Mouse (Mus musculus) CD8-positive naive resting alpha-beta T cell, adult 2 months (primary cell): ENCODE results near the gene Foxo3.

Source experiments
- DNase-seq, 2 experiments: peaks; one replicate each; pipeline ENCODE4 v3.0.0; 2022; ENCODE audit warnings: low read depth in 2 of 2, low spot score in 2 of 2

Foxo3 gene

DNA sequence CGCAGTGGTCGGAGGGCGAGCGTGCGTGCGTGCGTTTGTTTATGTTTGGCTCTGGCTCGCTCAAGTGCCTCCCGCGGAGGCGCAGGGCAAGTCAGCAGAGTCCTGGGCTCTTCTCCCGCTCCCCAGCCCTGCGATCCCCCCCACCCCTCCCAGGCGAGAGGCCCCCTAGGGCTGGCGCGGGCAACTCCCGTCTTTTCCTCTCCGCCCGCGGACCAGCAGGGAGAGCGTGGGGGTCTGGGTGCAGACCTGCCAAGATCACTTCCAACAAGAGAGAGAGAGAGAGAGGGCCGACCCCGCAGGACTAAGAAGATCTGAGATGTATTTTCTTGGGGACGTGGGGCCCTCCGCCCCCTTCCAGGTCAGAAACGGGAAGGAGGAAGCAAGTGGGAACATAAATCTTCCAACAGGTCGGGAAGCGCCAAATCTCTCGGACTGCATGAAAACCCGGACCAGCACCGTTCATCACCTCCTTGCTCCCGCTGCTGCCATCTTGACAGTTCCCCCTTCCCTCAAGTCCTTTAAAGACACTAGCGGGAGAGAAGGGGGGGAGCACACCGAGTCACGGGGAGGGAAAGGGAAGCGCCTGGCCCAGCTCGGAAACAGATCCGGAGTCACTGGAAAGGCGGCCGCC, 569 bp downstream of the Foxo3 start:
- DNase-seq: no peak

DNA sequence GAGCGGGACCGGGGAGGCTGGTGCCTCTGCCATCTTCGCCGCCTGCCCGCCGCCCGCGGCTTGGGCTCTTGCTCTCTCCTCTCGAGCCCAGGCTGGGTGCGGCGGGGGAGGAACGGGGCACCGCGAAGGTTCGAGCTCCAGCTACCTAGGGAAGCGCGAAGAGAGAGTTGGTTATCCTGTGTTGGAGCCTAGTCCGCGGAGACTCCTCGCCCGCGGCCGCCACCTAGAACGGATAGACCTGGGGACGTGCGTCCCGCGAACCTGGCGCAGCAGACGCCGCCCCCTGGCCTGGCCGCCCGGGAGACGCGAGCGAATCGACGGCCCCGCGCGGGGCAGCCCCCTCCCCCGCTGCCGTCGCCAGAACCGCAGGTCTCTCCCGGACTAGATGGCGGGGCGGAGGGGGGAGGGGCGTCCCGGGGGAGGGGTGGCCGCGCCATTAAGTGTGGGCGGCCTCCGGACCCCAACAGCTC, 1.1 kb downstream of the Foxo3 start:
- peak; percentile 34 to 37 for DNase-seq

DNA sequence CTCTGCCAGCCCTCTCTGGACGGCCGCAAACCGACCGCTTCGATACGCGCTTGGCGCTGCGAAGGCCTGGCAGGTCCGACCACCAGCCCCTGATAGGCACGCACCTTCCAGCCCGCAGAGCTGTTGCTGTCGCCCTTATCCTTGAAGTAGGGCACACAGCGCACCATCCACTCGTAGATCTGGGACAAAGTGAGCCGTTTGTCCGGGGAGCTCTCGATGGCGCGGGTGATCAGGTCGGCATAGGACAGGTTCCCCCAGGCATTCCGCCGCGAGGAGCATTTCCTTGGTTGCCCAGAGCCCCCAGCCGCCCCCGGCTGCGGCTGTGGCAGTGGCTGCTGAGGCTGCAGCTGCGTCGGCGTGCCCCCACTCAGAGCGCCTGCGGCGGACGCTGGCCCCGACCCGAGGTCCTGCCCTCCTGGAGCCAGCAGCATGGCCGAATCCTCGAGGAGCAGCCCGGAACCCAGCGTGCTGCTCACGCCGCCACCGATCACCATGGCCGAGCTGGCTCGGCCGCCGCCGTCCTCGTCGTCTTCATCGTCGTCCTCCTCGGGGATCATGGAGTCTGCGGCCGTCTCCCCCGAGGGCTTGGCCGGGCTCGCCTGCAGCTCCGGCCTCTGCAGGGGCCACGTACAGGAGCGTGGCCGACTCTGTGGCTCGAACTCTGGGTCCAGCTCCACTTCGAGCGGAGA, 1.7 kb downstream of the Foxo3 start:
- DNase-seq: peak in 1 of 2 experiments; percentile 11

DNA sequence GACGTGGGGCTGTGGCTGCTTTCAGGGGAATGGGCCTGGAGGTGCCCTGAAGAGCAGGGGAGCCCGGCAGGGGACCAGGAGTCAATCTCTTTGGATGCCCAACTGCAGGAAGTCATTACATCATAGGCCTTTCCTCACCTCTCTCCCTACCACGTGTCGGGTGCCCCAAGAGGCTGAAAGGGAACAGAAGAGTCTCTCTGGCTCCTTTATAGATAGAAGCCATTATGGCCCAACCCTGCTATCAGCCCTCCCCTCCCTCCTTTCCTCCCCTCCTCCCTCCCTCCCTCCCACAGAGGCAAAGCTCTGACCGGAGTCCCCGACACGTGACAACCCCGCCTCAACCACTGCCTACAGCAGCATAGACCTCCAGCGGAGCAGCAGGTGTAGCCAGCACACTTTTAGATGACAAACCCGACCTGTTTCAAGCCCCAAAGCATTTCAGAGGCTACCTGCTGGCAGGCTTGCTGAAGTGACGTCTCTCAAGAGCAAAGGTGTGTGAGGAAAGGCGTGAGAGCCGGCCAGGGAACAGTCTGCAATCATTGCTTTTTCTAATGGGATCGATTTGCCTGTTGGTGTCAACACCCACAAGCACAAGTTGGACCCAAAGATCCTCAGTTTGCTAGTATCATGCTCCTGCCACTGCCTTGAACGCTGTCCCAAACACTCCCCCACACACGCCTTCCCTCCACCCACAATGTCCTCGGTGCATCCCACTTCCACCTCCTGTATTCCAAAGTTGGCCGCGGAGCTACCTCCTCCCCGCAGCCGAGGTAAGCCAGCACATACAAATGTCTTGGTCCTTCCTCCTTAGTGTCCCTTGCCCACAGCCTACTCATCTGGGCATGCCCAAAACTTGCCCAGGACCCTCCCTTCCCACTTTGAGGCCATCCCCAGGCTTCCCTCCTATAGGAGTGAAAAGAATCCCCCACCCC, 2.5 kb downstream of the Foxo3 start:
- DNase-seq: peak; percentile 31 to 38

DNA sequence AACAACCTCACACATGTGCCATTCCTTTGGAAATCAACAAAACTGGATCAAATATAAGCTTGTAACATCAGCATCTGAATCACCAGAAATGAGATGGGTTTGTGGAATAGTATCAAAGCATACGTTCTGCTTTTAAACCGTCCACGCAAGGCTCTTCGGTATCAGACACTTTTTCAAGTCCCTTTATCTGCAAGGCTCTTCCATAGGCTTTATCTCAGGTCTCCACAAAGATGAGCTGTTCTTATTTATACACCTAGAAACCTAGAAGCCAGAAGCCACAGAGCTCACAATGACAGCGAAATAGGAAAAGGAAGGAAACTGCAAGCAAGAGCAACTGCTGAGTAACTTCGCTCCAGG, 3.2 kb downstream of the Foxo3 start:
- no peak for DNase-seq

DNA sequence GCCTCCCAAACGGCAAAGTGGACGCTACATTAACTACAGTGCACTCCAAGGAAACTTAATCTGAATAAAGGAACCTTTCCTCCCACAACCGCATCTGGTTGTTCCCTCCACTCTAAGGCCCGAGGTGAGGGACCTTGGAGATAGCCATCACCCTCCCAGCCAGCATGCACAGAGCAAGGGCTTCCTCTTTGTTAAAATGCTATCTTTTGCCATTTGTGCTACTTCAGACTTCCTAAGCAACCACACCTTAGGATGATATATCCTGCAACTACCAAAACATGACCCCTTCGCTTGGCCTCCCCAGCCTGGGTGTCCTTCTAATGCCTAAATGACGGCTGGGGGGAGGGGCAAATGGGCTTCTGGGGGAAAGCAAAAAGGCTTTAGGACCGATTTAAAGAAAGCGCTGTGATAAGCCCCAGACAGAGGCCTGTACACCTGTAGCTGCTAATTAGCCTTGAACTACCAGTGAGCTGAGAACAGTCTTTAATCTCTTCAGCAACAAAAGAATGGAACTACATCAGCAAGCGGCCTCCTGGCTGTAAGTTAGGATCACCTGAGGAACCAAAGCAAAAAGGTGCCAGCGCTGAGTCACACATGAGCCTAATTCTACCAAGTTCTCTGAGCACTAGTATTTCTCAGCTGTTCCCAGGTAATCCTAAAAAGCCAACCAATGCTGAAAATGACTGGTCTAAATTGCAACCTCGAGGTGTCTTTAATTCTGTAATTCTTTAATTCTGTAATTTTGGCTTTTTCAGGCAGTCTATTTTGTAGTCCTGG, 4.9 kb downstream of the Foxo3 start:
- DNase-seq: no peak

DNA sequence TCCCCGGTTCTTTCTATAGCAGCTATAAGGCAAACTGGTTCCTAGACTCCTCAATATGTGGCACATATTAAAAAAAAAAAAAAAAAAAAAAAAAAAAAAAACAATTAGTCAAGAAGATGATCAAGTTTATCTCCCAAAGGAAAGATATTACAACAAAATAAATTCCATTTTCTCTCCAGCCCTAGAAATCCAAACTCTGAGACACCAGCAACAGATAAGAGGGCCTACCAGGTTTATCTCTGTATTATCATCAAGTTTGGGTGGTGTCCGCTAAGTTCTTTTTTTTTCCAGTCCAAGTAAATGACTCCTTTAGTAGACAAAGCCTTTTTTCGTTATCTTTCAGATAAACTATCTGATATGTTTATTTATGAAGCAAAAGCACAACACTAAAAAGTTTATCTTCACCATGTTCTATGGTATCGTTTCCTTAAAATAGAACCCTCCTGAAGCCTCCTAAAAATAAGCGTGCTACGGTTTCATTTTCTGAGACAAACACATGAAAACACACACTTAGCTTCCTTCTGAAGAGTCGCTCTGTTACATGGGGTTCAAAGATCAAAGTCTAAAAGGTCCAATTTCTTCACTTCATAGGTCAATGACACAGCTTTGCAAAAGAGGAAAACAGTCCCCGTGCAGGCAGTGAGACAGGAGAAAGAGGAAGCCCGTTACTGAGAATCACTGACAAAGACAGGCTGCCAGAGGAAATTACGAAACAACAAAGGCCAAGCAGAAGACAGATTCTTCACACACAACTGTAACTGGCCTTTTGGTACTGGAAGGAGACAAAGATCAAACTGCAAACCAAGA, 6.1 kb downstream of the Foxo3 start:
- DNase-seq: peak; percentile 9 to 27

DNA sequence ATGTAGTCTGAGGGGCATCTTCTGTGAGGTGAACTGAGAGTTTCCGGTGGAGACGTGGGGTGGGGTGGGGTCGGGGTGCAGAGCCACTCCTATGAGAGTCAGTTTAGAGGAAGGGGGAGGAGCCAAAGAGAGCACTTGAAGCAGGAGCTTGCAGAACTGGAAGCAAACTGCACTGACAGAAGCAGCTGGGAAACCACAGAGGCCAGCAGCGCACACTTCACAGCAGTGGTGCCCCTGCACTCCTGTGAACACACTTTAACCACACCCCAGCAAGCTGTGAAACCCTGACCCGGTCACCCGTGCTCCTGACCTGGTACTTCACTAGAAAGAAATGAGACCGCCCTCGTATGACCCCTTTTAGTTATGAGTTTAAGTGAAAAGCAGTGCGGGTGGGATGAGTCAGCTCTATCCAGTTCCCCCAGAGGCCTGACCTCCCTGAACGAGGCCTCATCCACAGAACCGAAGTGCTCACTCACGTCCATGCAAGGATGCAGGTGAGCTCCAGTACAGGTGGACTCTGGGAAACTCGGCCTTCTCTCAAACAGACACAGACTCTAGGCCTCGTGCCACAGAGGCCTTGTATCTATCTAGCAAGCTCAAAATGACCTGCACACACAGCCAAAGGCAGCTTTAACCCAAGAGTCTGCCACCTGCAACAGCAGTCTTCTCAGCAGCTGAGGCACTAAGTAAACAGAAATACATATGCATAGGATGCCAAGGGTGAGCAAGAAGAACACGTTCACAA, 7.1 kb downstream of the Foxo3 start:
- DNase-seq: peak; percentile 46 to 56

DNA sequence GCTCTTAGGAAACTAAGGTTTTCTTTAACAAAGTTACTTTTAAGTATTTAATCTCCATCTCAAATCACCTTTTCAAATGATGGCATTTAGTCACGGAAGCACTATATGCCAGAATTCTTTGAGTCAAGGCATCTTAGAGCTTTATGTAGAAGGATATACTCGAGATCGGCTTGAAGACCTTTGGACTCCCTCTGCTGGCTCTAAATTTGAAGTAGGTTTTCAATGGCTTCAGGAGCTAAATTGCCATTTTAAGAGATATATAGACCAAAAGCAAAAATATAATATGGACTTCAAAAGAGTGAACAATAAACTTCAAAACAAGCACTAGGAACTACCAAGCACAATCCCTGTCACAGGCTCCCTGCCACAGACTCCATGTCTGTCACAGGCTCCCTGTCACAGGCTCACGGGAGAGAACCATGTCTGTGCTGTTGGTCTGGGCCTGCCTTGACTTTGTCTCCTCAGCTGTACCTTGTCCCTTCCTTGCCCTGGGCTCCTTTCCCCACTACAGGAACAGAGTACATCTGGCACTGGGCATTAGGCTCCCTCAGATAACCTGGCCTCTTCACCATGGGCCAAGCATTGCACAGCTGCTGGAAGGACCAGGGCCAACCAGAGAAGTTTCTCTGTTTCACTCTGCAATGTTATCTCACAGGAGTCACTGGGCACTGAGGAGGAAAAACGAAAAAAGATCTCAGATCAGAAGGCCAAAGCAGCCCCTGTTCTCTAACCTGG, 8.6 kb downstream of the Foxo3 start:
- no peak for DNase-seq

DNA sequence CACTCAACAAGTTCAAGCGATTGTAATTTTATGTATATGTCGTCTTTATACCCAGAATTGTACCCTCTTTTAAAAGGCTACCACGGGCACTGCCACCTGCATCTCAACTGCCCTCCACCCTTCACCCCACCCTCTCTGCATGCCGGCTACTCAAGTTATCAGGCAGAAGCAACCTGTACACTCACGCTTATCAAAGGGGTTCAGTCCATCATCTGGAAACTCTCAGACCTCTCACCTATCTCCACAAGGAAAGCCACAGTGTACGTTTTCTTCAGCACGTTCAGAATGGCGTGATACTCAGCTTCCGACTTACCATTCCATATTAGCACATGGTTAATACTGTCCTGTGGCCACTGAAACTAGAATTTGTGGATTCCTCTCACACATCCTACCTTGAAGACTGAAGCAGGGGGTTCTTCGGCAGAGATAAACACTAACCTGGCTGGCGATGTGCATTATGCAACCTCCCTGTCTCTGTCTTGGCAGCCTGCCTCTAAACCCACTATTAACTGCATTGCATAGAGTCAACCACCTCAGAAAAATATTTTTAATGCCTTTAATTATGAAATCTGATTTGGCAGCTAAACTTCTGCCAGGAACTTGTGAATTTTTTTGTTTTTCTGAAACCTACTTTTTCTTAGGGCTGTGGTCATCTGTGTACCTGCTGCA, 11.4 kb downstream of the Foxo3 start:
- DNase-seq: no peak

DNA sequence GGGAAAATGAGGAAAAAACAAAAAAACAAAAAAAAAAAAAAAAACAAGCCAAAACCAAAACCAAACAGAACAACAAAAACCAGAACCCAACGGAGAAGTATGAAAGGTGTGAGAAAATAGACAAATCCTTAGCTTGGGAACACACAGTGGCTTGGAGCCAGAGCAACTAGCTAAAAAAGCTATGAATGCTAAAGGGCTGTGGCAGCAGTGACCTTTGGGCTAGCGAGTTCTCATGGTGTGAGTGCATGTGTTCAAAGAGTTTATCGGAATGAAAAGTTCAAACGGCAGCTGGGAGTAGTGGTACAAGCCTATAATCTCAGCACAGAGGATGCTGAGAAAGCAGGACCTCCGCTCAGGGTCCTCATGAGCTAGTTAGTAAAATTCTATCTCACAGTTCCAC, 12.4 kb downstream of the Foxo3 start:
- DNase-seq: no peak

DNA sequence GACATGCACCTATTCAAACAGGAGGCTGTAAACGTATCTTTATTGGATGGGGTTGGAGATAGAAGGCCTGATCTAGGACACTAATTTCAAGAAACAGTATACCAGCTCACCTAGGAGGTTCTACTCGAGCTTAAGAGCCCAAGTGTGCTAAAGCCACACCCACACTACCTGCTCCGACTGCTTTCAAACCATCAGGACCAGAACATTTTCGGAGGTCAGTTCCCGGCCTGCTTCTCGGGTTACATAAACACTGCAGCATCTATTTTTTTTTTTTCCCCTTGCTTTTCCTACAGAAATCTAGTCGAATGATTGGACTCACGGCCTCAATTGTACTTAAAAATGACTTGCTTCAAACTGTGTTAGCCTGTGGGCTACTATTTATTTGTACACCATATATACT, 12.9 kb downstream of the Foxo3 start:
- no peak for DNase-seq

DNA sequence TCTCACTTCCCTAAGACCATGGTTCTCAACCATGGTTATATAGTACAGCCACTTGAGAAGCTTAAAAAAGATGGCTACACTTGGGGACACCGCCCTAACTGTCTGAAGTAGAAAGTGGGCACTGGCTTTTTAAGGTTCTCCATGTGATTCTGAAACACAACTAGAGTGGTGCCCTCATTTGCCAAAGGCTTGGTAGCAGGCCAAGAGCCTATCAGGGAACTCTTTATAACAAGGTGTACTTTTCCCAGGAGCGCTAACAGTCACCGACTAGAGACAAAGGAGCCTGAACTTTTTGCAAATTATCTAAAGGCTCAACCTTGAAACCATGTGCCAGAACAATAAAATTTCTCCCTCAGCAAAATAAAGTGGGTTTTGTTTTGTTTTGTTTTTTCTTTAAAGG, 14.5 kb downstream of the Foxo3 start:
- DNase-seq: no peak

DNA sequence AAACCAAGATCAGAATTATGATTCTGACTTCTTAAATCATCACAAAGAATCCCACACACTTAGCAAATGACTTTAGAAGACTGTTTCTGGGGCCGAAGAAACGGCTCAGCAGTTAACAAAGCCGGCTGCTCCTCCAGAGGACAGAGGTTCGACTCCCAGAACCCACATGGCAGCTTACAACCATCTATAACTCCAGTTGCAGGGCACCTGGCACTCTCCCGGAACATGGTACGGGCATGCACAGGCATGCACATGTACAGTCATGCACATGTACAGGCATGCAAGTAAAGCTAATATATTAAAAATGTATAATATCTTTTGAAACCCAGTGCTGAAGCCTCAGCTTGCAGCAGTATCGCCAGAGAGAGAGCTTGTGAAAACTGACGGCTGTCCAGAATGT, 15.5 kb downstream of the Foxo3 start:
- DNase-seq: no peak

DNA sequence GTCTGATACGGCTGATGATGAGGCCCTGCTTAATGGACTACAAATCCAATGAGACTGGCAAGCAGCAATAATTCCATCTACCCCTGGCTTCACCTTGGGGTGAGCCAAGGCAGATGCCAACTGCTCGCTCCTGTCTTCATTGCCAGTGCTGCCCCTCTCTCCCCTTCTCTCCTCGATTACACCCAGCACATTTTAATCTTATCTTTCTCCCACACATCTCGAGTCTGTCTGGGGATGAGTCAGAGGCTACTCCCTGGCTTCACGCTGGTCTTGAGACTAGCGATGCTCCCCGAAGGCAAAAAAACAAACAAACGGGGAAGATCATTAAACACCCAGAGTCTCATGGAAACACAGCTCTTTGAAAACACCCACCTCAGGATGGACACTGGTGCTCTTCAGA, 16.0 kb downstream of the Foxo3 start:
- DNase-seq: no peak

DNA sequence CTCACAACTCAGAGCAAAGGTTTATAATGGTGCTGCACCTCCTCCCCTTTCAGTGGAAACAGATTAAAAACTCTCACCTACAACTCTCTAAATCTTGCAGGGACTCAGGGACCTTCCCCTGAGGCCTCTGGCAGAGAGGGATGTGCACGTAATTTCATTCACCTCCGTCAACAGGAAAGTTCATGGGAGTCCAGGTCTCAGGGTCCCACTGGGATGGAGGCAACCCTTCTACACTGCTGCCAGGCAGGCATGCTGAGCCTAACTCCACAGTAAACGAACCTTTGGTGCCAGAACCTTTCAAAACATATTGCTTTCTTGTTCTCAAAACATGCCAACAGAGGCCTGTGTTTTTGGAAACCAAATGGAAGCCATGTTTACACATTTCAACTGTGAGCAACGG, 17.0 kb downstream of the Foxo3 start:
- no peak for DNase-seq

DNA sequence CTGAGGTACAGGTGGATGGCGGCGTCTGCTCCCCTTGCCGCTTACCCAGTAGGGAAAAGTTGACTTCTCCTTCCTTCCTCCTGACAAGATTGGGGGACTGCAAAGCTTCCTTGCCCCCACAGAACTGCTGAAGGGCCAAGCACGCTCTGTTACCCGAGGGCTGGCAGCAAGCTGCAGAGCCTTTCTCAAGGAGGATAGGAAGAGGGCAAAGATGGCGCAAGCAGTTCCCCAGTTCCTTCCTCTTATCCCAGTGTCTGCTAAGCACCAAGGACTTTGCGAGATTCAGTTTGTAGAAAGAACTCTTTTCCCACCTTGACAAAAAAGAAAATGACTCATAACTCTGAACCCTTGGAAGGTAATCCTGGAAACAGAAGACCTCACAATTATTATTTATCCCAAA, 18.6 kb downstream of the Foxo3 start:
- no peak for DNase-seq

DNA sequence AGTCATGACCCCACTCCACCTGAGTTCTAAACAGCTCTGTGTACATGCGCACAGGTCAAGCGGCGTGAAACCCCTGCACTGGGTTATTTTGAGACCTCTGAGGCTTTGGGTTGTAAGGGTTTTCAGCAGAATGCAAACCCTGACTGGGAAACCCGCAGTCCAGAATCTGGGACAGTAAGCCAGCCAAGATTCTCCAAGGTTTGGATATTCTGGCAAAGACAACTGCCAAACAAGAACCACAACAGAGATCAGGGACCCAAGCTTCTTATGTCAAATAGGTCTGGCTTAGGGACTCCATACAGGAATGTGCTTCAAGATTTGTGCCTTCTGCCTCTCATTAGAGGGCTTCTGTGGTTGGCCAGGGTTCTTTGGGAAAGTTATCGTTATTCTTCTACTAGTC, 21.8 kb downstream of the Foxo3 start:
- DNase-seq: no peak
